Mouse (Mus musculus) midbrain, embryonic 16.5 days (tissue): ENCODE data around the gene Arhgef28. TPM values are rescaled to one million over a fixed set of nuclear protein-coding genes. Genes with fewer than 3 reads are reported as not detected.

Experiments
- polyA plus RNA-seq: library from polyadenylated mRNA; unstranded; fragments of >200 nt; fragmentation: Nextera tagmentation; extraction: Ambion mirVana; gene quantifications from 2 replicates; pipeline ENCODE4 v1.2.1, GENCODE M21; 2015

The Arhgef28 gene
- polyA plus RNA-seq, 1 experiment from 2014 or later, result 35.1 TPM

Other genes with a start within 250 kb of the Arhgef28 start
- gene Utp15, start 56.6 kb upstream of the Arhgef28 start, polyA plus RNA-seq, result 33.2 and 34.7 TPM in 2 replicates
- gene Ankra2, start 56.6 kb upstream of the Arhgef28 start, polyA plus RNA-seq, result 76.0 and 88.0 TPM in 2 replicates
- gene Gm21976, start 73.4 kb upstream of the Arhgef28 start, polyA plus RNA-seq, result not detected in 2 replicates
- gene Btf3, start 110.6 kb upstream of the Arhgef28 start, polyA plus RNA-seq, result 461 and 495 TPM in 2 replicates
- 0.49 and 0.52 TPM in 2 replicates for gene Foxd1, start 147.8 kb upstream of the Arhgef28 start, polyA plus RNA-seq